Mouse (Mus musculus) hindbrain, embryonic 16.5 days (tissue): ENCODE measurements around the gene Gm10778. TPM values are rescaled to one million over a fixed set of nuclear protein-coding genes. Genes with fewer than 3 reads are reported as not detected.

Experiments used
- ATAC-seq: fragments of 200-750 bp; cut with Nextera tagmentation; 2 replicates; pipeline ENCODE4 v1.8.0; 2017; ENCODE audit warnings: moderate TSS enrichment, moderate library complexity
- H3K27ac ChIP-seq: fragments of 300-500 bp; sonication (generic); 2 replicates; pipeline ENCODE4 v1.5.1; 2014; ENCODE audit warnings: low read depth, mild to moderate bottlenecking, control low read depth, low read length, moderate library complexity
- H3K27me3 ChIP-seq: fragments of 300-500 bp; sonication (generic); replicated peaks from 2 replicates; pipeline ENCODE4 v1.6.1; 2014; ENCODE audit warnings: low read length; ENCODE audit not compliant: control insufficient read depth, insufficient read depth
- H3K36me3 ChIP-seq: fragments of 300-500 bp; sonication (generic); 2 replicates; pipeline ENCODE4 v1.6.1; 2014; ENCODE audit warnings: mild to moderate bottlenecking, low read length, moderate library complexity, mixed read lengths; ENCODE audit not compliant: control insufficient read depth, insufficient read depth
- H3K4me1 ChIP-seq: fragments of 300-500 bp; sonication (generic); 2 replicates; pipeline ENCODE4 v1.6.1; 2014; ENCODE audit warnings: low read depth, low read length; ENCODE audit not compliant: control insufficient read depth, insufficient read depth
- H3K4me2 ChIP-seq: fragments of 300-500 bp; sonication (generic); 2 replicates; pipeline ENCODE4 v1.6.1; 2014; ENCODE audit warnings: mild to moderate bottlenecking, low read length, control low read depth, moderate library complexity
- H3K4me3 ChIP-seq: fragments of 300-500 bp; sonication (generic); 2 replicates; pipeline ENCODE4 v1.5.1; 2014; ENCODE audit warnings: mild to moderate bottlenecking, low read length, control low read depth, moderate library complexity
- H3K9ac ChIP-seq: fragments of 300-500 bp; sonication (generic); 2 replicates; pipeline ENCODE4 v1.6.1; 2014; ENCODE audit warnings: low read depth, mild to moderate bottlenecking, control low read depth, low read length, moderate library complexity
- H3K9me3 ChIP-seq: fragments of 300-500 bp; sonication (generic); 2 replicates; pipeline ENCODE4 v1.6.1; 2014; ENCODE audit warnings: mild to moderate bottlenecking, low read length, moderate library complexity; ENCODE audit not compliant: control insufficient read depth
- WGBS: fragments of 180-500 bp; shearing (Covaris S2); extraction: QIAGEN DNeasy Blood & Tissue Kit; methylation state at CpG from one replicate; pipeline ENCODE4 v1.1.7; 2014; 5-methylcytosine and 5-hydroxymethylcytosine counted together
- polyA plus RNA-seq: library from polyadenylated mRNA; unstranded; fragments of >200 nt; fragmentation: Nextera tagmentation; extraction: Ambion mirVana; gene quantifications from 2 replicates; pipeline ENCODE4 v1.2.1, GENCODE M21; 2015

Gene Gm10778
- polyA plus RNA-seq, 1 experiment from 2014 or later, result 6.2 TPM

- H3K4me1 ChIP-seq, result peaks cover 26% of the 10 kb centered on the region
- peak overlapping the region; percentile 49 for H3K9ac ChIP-seq
- peak overlapping the region; percentile 59 for H3K4me2 ChIP-seq
- peak; percentile 5 for ATAC-seq
- H3K4me3 ChIP-seq, result peak overlapping the region; percentile 59
- no peaks in the 10 kb centered on the region for H3K36me3 ChIP-seq
- peak overlapping the region; percentile 83 for H3K27ac ChIP-seq
- H3K9me3 ChIP-seq, result no peaks in the 10 kb centered on the region
- peaks cover 4% of the 10 kb centered on the region; the same call in 1 of the 2 replicates for H3K27me3 ChIP-seq
- 4% methylated on average over 14 of the region's 14 CpGs for WGBS
These were observed 43.2 kb upstream of the Gm10778 start for GRCm38 (mm10) chr10:81605666-81605973.

- Histone ChIP-seq H3K27ac (peak within 1 kb of the TSS; percentile 92), H3K27me3 (peaks cover 4% of the 10 kb centered on the region; the same call in 1 of the 2 replicates), H3K36me3 (no peaks in the 10 kb centered on the region), H3K4me1 (peaks cover 21% of the 10 kb centered on the region), H3K4me2 (peak within 1 kb of the TSS; percentile 76), H3K9ac (peak within 1 kb of the TSS; percentile 71), H3K9me3 (no peaks in the 10 kb centered on the region), H3K4me3 (peak within 1 kb of the TSS; percentile 59)
- peak; percentile 89 for ATAC-seq
- WGBS, result under 1% methylated on average over 39 of the region's 39 CpGs
These were observed 42.7 kb upstream of the Gm10778 start, which contains the start of gene BC025920 for GRCm38 (mm10) chr10:81605974-81606751. BC025920 (plus strand) TSS chr10:81606270.

DNA sequence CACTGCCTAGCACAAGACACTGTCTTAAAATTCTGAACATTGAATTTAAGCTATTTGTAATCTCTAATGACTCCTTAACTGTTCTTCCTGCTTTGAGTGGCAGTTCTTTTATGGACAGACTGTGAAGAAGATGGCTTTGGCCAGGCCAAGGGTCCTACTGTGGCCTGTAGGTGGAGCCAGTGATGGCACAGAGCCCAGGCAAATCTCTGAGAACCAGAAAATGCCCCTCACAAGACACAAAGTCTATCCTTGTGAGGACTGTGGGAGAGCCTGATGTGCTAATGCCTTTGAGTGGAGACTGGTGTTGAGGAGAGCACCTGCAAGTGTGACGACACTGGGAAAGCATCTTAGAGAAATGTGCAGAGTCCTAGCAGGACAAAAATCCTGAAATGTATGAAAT is 40.6 kb upstream of the Gm10778 start:
- Histone ChIP-seq H3K4me3 (no peak overlapping the region), H3K9me3 (no peaks in the 10 kb centered on the region), H3K27me3 (no peaks in the 10 kb centered on the region), H3K36me3 (no peaks in the 10 kb centered on the region), H3K4me2 (no peak overlapping the region), H3K4me1 (peaks cover 16% of the 10 kb centered on the region), H3K9ac (no peak overlapping the region), H3K27ac (no peak overlapping the region)
- no peak for ATAC-seq
- 90% methylated on average over 1 of the region's 1 CpGs for WGBS

DNA sequence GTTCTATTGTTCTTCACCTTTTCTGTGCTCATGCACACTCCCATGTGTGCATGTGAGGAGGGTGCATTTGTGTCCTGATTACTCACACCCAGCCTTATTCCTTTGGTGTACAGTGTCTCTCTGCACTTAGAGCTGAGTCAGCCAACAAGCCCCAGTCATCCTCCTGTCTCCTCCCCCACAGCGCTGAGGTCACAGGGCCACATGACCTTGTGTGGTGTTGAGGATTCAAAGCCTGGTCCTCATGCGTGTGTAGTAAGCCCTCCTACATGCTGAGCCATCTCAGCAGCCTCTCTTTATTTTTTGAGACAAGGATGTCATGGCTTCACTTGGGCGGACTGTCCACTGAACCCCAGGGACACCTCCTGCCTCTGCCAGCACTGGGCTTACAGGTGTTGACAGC is 36.1 kb upstream of the Gm10778 start:
- 75% methylated on average over 3 of the region's 3 CpGs for WGBS
- Histone ChIP-seq H3K36me3 (no peaks in the 10 kb centered on the region), H3K4me2 (no peak overlapping the region), H3K27ac (no peak overlapping the region), H3K4me3 (no peak overlapping the region), H3K9me3 (no peaks in the 10 kb centered on the region), H3K4me1 (no peaks in the 10 kb centered on the region), H3K27me3 (no peaks in the 10 kb centered on the region), H3K9ac (no peak overlapping the region)
- no peak for ATAC-seq

GRCm38 (mm10) chr10:81615486-81615885 is 33.4 kb upstream of the Gm10778 start:
- no peaks in the 10 kb centered on the region for H3K9me3 ChIP-seq
- ATAC-seq, result no peak
- no peak overlapping the region for H3K9ac ChIP-seq
- H3K36me3 ChIP-seq, result no peaks in the 10 kb centered on the region
- H3K4me2 ChIP-seq, result no peak overlapping the region
- no peak overlapping the region for H3K27ac ChIP-seq
- H3K4me3 ChIP-seq, result no peak overlapping the region
- H3K27me3 ChIP-seq, result no peaks in the 10 kb centered on the region
- 66% methylated on average over 6 of the region's 6 CpGs for WGBS
- H3K4me1 ChIP-seq, result no peaks in the 10 kb centered on the region

DNA sequence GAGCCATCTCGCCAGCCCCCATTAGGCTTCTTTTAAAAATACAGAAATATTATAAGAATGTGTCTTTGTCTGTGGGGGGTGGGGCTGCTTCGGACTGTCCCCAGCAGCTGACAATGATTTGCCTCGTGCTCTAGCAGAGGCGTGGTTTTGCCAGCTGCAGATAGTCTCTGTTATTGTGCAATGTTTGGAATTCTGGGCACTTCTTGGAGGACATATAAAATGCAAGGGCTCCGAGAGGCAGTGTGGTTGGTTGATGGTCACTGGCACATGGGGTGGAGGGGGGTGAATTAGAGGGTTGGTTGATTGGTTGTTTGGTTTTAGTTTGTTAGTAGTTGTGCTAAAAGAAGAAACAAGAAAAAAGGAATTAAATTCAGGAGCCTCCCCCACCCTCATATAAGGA is 28.9 kb upstream of the Gm10778 start:
- Histone ChIP-seq H3K36me3 (peaks cover 14% of the 10 kb centered on the region), H3K27me3 (no peaks in the 10 kb centered on the region), H3K27ac (no peak overlapping the region), H3K9ac (no peak overlapping the region), H3K4me3 (no peak overlapping the region), H3K4me2 (no peak overlapping the region), H3K9me3 (no peaks in the 10 kb centered on the region), H3K4me1 (no peaks in the 10 kb centered on the region)
- WGBS, result 90% methylated on average over 5 of the region's 5 CpGs
- ATAC-seq, result no peak

GRCm38 (mm10) chr10:81620786-81621185 is 28.1 kb upstream of the Gm10778 start:
- no peaks in the 10 kb centered on the region for H3K9me3 ChIP-seq
- H3K4me2 ChIP-seq, result no peak overlapping the region
- no peaks in the 10 kb centered on the region for H3K27me3 ChIP-seq
- no peak overlapping the region for H3K4me3 ChIP-seq
- no peak for ATAC-seq
- no peak overlapping the region for H3K27ac ChIP-seq
- no peaks in the 10 kb centered on the region for H3K4me1 ChIP-seq
- peaks cover 14% of the 10 kb centered on the region for H3K36me3 ChIP-seq
- H3K9ac ChIP-seq, result no peak overlapping the region
- whole genome bisulfite sequencing, result 55% methylated on average over 9 of the region's 9 CpGs

DNA sequence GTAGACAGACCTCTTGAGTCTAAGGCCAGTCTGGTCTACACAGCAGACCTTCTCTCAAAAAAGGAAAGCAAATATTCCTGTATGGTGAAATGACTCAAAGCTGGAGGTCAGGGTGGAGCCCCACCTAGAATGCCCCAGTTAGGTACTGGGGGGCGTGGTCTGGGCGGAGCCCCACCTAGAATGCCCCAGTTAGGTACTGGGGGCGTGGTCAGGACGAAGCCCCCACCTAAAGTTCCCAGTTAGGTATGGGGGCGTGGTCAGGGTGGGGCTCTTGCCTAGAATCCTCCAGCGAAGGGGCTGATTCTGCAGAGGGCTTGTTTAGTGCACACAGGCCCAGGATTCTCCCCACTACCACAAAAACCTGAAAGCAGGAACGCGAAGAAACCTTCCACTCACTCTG is 25.4 kb upstream of the Gm10778 start:
- WGBS, result 63% methylated on average over 8 of the region's 8 CpGs
- H3K4me3 ChIP-seq, result no peak overlapping the region
- peaks cover 16% of the 10 kb centered on the region for H3K4me1 ChIP-seq
- H3K9ac ChIP-seq, result no peak overlapping the region
- H3K36me3 ChIP-seq, result peaks cover 14% of the 10 kb centered on the region
- H3K27ac ChIP-seq, result no peak overlapping the region
- H3K9me3 ChIP-seq, result no peaks in the 10 kb centered on the region
- ATAC-seq, result no peak
- no peaks in the 10 kb centered on the region for H3K27me3 ChIP-seq
- H3K4me2 ChIP-seq, result no peak overlapping the region

DNA sequence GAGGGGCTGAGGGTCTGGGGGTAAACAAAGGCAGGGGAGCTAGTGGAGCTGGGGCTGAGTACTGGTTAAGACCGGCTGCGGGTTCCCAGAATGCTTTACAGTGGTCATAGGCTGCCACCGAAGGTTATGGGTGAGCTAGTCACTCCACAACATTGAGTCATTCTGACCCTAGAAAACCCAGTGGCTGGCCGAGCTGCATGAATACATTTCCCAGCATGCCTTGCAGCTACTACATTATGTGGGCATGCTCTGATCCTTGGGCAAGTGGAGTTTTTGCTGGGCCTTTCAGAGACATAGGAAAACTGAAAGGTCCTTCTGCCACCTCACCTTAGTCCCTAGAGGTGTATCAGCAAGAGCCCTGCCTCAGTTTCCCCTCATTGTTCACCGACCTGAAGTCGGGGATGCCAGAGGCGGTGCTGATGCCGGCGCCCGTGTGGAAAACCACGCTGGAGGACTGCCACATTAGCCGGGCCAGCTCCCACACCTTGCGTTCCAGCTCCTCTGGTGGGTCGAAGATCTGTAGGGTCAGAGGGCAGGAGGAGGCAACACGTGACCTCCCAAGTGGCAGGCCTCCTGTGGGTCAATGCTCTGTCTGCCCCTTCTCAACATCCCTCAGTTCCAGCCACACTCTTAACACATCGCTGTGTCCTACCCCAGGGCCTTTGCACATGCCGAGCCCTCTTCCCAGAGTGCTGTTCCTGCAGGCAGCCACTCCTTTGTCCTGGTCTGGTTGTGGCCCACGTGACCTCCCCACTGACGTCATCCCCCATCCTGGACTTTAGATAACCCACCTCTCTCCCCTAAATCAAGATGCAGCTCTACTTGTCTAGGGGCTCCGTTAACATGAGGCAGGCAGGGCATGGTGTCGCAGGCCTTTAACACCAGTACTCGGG is 22.5 kb upstream of the Gm10778 start:
- peaks cover 14% of the 10 kb centered on the region for H3K36me3 ChIP-seq
- no peaks in the 10 kb centered on the region for H3K9me3 ChIP-seq
- no peak overlapping the region for H3K27ac ChIP-seq
- 92% methylated on average over 22 of the region's 22 CpGs for WGBS
- peak overlapping the region; percentile 87 for H3K9ac ChIP-seq
- peak overlapping the region; percentile 84 for H3K4me3 ChIP-seq
- 0 out of 2 replicates have a peak, but pooled peaks have one; percentile 3 for ATAC-seq
- peaks cover 4% of the 10 kb centered on the region; the same call in 1 of the 2 replicates for H3K27me3 ChIP-seq
- H3K4me1 ChIP-seq, result peaks cover 16% of the 10 kb centered on the region
- H3K4me2 ChIP-seq, result peak overlapping the region; percentile 93
